Mouse (Mus musculus) monocyte, adult 2 months (primary cell): ENCODE results near the gene Slc37a1.
A peak's percentile ranks its signal among the peaks of the same experiment; 100 is the strongest.

ENCODE experiments used
- DNase-seq, 2 experiments: peaks; one replicate each; pipeline ENCODE4 v3.0.0; 2022; ENCODE audit warnings: low spot score in 2 of 2, low read depth in 1 of 2

The Slc37a1 gene

GRCm38 (mm10) chr17:31315993-31316392, 29.4 kb downstream of the Slc37a1 start:
- no peak for DNase-seq

- no peak for DNase-seq
These were observed 30.4 kb downstream of the Slc37a1 start for GRCm38 (mm10) chr17:31316998-31317397.

- no peak for DNase-seq
These were observed 31.1 kb downstream of the Slc37a1 start for GRCm38 (mm10) chr17:31317521-31318272.

GRCm38 (mm10) chr17:31318906-31319767, 32.5 kb downstream of the Slc37a1 start:
- DNase-seq: no peak

GRCm38 (mm10) chr17:31321425-31321824, 34.8 kb downstream of the Slc37a1 start:
- no peak for DNase-seq

GRCm38 (mm10) chr17:31322446-31322845, 35.9 kb downstream of the Slc37a1 start:
- DNase-seq: no peak

GRCm38 (mm10) chr17:31323379-31323778, 36.8 kb downstream of the Slc37a1 start:
- DNase-seq: no peak

GRCm38 (mm10) chr17:31324227-31324626, 37.6 kb downstream of the Slc37a1 start:
- DNase-seq: no peak

GRCm38 (mm10) chr17:31325451-31326219, 39.0 kb downstream of the Slc37a1 start:
- DNase-seq: no peak

GRCm38 (mm10) chr17:31326220-31326852, 39.7 kb downstream of the Slc37a1 start:
- no peak for DNase-seq

- no peak for DNase-seq
These were observed 41.9 kb downstream of the Slc37a1 start for GRCm38 (mm10) chr17:31328466-31328865.

GRCm38 (mm10) chr17:31330622-31331021, 44.0 kb downstream of the Slc37a1 start:
- peak in 1 of 2 experiments; percentile 26 for DNase-seq

- DNase-seq: no peak
These were observed 44.7 kb downstream of the Slc37a1 start for GRCm38 (mm10) chr17:31331273-31331672.

- DNase-seq: no peak
These were observed 45.3 kb downstream of the Slc37a1 start for GRCm38 (mm10) chr17:31331920-31332319.

GRCm38 (mm10) chr17:31332333-31332732, 45.7 kb downstream of the Slc37a1 start:
- no peak for DNase-seq

- DNase-seq: no peak
These were observed 48.1 kb downstream of the Slc37a1 start for GRCm38 (mm10) chr17:31334509-31335260.

- DNase-seq: no peak
These were observed 48.9 kb downstream of the Slc37a1 start for GRCm38 (mm10) chr17:31335344-31336080.

GRCm38 (mm10) chr17:31339769-31340168, 53.2 kb downstream of the Slc37a1 start:
- no peak for DNase-seq

GRCm38 (mm10) chr17:31342191-31342590, 55.6 kb downstream of the Slc37a1 start:
- no peak for DNase-seq
